Mouse (Mus musculus) C2C12 (cell line): ENCODE measurements around the gene E030030I06Rik. TPM values are rescaled to one million over a fixed set of nuclear protein-coding genes. Genes with fewer than 3 reads are reported as not detected.
"Not testable (repeated sequence)": the region's sequence is repeated elsewhere in the genome, so short reads cannot be mapped to it uniquely, and the experiment has no call there.

ENCODE experiments used
- H3K27me3 ChIP-seq: one replicate; pipeline ENCODE4 v1.6.1; 2011; ENCODE audit not compliant: control insufficient read depth, insufficient read depth, insufficient read length
- H3K36me3 ChIP-seq: one replicate; pipeline ENCODE4 v1.6.1; 2011; ENCODE audit not compliant: control insufficient read depth, insufficient read depth
- H3K4me3 ChIP-seq: one replicate; pipeline ENCODE4 v1.5.1; 2011; ENCODE audit warnings: mild to moderate bottlenecking, control low read depth; ENCODE audit not compliant: poor library complexity, insufficient read depth, severe bottlenecking
- H3K79me2 ChIP-seq: one replicate; pipeline ENCODE4 v1.6.1; 2011; ENCODE audit not compliant: control insufficient read depth, insufficient read depth
- H3K79me3 ChIP-seq: one replicate; pipeline ENCODE4 v1.6.1; 2011; ENCODE audit warnings: low read depth, control low read depth
- H3ac ChIP-seq: one replicate; pipeline ENCODE3; 2011; ENCODE audit warnings: low read depth; ENCODE audit not compliant: control insufficient read depth, insufficient read length
- CEBPB ChIP-seq: IDR thresholded peaks from one replicate; pipeline ENCODE4 v1.6.1; 2011; ENCODE audit warnings: low read depth, mild to moderate bottlenecking, control low read depth, moderate library complexity
- MYOD1 ChIP-seq: IDR thresholded peaks from one replicate; pipeline ENCODE4 v1.6.1; 2011; ENCODE audit warnings: low read depth; ENCODE audit not compliant: control insufficient read depth, insufficient read length
- long read RNA-seq, 2 experiments: library from polyadenylated mRNA; unstranded; transcript quantifications; one replicate each; pipeline ENCODE4 v2.0.0; 2019 to 2020
- polyA plus RNA-seq: library from polyadenylated mRNA; unstranded; fragments of >200 nt; fragmentation: generic; extraction: Trizol; gene quantifications from one replicate; pipeline ENCODE4 v1.2.1, GENCODE M21; 2012; ENCODE audit warnings: missing spikeins

The E030030I06Rik gene
- 5.5 TPM for polyA plus RNA-seq
- long read RNA-seq, experiment 1, partial matches to known transcripts: 0 of 6 reads
- long read RNA-seq, experiment 1, other reads (novel, unspliced or antisense): 1 of 6 reads
- long read RNA-seq, experiment 2, partial matches to known transcripts: 0 of 3 reads
- long read RNA-seq, experiment 2, other reads (novel, unspliced or antisense): 1 of 3 reads

DNA sequence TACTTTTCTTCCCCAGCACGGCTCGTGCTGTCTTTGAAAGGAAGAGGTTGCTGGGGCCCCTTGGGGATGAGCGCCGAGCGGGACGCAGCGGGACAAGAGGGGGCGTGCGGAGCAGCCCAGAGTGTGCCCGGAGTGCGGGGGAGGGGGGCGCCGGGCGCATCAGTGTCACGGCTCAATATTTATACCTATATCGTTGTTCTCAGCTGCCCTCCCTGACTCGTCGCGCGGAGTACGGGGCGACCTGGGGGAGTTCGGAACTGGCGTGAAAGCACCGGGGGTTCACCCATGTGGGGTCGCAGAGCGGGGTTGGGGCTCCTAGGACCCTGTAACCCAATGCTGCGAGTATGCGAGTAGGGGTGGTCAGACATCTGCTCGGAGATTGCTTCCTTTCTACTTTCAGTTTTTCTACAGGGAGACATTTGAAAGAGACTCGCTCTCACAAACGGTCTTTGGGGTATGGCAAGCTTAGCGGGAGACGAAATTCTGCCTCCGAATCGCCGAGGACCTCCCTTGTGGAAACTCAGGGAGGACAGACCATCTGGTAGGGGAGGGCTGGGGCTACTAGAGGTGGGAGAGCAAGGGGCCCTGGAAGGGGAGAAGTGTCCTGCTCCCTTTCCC, at the start of gene E030030I06Rik:
Gene E030030I06Rik, minus strand, starts transcription at position 198 of the 618 bp plus-strand sequence.
- Histone ChIP-seq H3K79me3 (peaks cover 14% of the 10 kb centered on the region), H3ac (peak within 1 kb of the TSS; percentile 94), H3K4me3 (peak within 1 kb of the TSS; percentile 76), H3K79me2 (peaks cover 28% of the 10 kb centered on the region), H3K36me3 (peaks cover 12% of the 10 kb centered on the region), H3K27me3 (peaks cover 21% of the 10 kb centered on the region)
- no peak for TF ChIP-seq MYOD1
- no peak for TF ChIP-seq CEBPB

DNA sequence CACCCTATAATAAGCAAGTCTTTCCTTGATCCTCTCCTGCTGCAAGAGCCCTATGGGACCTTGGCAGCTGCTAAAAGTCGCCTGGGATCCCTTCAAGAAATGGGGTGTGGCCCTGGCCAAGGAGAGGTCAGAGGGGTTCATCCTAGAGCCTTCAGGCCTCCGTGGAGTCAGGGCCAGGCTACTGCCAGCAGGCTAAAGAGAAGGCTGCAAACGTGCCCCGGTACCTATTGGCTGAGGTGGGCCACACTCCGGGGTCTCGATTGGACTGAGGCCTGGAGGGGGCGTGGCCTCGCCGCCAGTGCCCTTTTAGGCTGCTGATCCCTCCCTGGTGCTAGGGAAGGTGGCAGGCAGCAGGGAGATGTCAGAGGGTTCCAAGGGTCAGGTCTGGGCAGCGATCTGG, 42.0 kb upstream of the E030030I06Rik start:
- not testable (repeated sequence) for H3K4me3 ChIP-seq, H3ac ChIP-seq, H3K27me3 ChIP-seq, H3K79me3 ChIP-seq, H3K36me3 ChIP-seq, H3K79me2 ChIP-seq

DNA sequence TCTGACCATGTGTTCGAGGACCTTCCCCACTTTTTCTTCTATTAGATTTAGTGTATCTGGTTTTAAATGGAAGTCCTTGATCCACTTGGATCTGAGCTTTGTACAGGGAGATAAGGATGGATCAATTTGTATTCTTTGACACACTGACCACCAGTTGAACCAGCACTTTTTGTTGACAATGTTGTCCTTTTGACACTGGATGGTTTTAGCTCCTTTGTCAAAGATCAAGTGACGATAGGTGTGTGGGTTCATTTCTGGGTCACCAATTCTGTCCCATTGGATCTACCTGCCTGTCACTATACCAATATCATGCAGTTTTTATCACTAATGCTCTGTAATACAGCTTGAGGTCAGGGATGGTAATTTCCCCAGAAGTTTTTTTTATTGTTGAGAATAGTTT, 27.4 kb upstream of the E030030I06Rik start:
- H3ac ChIP-seq, H3K79me3 ChIP-seq, H3K27me3 ChIP-seq, H3K36me3 ChIP-seq, H3K4me3 ChIP-seq, H3K79me2 ChIP-seq: not testable (repeated sequence)

DNA sequence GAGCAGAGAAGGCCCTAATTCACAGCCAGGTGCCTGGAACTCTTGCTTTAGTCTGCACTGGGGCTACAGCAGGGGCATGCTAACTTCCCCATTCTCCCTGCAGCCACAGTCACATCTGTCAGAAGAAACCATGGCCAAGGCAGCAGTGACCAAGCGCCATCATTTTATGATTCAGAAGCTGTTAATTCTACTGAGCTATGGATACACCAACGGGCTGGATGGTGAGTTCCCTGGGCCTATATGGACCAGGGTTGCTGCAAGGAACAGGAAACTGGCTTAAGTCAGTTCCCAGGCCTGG, 25.1 kb upstream of the E030030I06Rik start:
- H3K4me3 ChIP-seq: not testable (repeated sequence)

DNA sequence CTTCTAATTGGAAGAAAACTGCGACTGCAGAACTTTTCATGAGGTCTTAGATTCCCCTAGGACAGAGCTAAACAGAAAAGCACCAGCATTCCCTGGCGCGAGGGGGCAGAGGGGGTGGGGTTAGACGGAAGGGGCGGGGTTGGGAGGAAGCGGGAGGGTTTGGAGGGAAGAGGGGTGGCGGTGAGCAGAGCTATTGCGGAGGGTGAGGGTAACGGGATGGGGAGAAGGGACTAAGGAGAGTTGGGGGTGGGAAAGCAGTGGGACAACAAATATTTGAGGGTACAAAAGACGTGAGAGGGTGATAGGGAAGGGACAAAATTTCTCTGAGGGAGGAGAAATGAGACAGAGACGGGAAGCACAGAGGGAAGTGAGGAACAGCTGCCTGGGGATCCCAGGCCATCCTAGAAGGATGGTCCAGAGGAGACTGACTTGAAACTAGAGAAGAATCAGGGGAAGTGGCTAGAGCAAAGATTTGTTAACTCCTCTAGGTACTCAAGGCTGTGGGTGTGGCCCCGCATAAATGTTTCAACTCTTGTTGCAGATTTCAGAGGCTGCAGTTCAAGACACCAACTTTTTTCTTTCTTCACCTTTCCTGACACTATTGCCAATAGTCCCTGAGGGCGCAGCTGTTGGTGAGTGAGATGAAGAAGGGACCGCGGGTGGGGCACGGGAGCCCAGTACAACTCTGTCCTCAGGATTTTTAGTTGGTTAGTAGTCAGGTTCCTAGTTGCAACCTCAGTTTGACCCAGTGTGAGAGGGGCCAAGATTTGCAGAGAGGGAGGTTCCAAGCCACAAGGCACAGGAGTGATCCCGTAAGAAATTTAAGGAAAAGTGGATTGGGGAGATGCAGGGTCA, 24.5 kb upstream of the E030030I06Rik start:
- not testable (repeated sequence) for H3K79me3 ChIP-seq, H3K27me3 ChIP-seq, H3ac ChIP-seq, H3K79me2 ChIP-seq, H3K4me3 ChIP-seq, H3K36me3 ChIP-seq

More for the DNA sequence above, 25.1 kb upstream of the E030030I06Rik start:
- H3K79me3 ChIP-seq, H3K79me2 ChIP-seq, H3ac ChIP-seq, H3K36me3 ChIP-seq, H3K27me3 ChIP-seq: not testable (repeated sequence)

DNA sequence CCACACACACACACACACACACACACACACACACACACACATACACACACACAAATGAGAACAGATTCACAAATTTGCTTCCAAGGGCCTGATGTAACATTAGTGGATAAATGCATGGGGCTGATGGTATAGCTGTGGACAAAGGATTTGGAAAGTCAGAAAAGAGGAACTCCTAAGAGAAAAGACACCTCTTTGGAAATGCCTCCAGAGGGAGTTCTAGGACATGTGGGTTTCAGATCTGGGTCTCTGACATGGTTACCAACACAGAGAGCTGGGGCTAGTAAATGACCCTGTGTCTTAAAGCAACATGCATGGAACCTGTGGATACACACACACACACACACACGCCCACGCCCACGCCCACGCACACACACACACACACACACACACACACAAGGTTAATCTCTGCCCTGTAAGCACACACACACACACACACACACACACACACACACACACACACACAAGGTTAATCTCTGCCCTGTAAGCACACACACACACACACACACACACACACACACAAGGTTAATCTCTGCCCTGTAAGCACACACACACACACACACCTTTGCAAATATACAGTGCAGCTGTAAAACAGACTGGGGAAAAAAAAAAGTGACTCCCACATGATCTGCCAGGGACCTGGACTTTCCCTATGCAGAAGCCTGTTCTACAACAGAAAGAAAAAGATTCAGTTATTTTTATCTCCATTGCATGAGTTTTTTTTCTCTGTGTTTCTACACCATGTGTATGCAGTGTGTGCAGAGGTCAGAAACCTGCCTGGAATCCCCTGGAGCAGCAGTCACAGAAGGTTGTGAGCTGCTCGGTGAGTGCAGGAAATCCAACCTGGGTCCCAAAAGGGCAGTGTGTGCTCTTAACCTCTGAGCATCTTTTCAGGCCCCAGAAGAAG, 23.6 kb upstream of the E030030I06Rik start:
- H3K4me3 ChIP-seq, H3K79me2 ChIP-seq: not testable (repeated sequence)

DNA sequence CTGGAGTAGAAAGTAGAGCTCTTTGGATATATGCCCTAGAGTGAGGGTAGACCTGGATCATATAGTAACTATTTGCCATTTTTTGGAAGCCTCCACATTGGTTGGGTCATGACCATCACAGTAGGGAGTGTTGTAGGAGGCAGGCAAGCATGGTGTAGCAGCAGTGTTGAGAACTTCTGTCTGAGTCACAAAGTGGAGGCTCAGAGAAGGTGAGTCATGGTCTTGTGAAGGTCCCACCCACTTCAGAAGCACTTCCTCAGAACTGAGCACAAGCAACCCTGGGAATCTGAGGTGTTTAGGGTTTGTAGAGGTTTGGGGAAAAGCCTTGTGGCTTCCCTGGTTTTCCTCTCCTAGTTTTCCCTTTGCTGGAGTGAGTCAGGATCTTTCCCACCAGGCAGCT, 20.0 kb upstream of the E030030I06Rik start:
- H3K79me3 ChIP-seq, H3K79me2 ChIP-seq, H3ac ChIP-seq, H3K36me3 ChIP-seq, H3K27me3 ChIP-seq, H3K4me3 ChIP-seq: not testable (repeated sequence)

More for the DNA sequence above, 23.6 kb upstream of the E030030I06Rik start:
- H3K27me3 ChIP-seq, H3K79me3 ChIP-seq, H3K36me3 ChIP-seq, H3ac ChIP-seq: not testable (repeated sequence)

DNA sequence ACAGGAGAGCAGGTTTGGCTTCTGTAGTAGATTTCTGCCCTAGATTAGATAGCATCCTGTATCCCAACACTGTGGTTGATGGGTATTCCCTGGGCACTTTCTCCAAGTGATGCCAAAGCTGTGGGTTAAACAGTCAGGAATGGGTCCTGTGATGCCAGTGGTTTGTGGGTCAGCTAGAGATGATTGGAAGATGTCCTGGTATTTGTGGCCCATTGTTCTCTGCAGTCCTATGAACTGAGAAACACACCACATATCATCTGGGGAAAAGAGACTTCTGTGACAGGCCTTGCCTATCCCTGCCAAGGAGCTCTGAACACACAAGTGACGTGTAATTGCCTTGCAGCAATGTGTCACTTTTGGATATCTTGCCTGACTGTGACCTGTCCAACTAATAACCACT, 18.0 kb upstream of the E030030I06Rik start:
- not testable (repeated sequence) for H3ac ChIP-seq, H3K79me2 ChIP-seq, H3K79me3 ChIP-seq, H3K36me3 ChIP-seq, H3K4me3 ChIP-seq, H3K27me3 ChIP-seq

DNA sequence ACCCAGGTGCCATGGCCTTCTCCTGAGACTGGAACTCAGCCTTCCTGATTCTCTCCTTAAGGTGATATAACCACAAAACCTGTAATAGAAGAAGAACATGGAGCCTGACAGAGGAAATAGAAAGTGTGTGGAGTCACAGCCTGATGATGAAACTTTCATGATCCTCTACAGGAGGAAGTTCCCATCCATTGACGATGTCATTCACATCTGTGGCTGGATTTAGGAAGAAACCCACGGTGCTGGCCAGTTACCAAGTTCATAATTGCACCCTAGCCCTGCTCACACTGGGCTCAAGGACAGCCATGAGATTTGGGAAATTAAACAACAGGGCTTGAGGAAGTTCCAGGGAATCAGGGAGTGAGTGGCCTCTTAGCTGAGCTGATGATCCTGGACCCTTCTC, 17.0 kb upstream of the E030030I06Rik start:
- H3ac ChIP-seq, H3K79me3 ChIP-seq, H3K79me2 ChIP-seq, H3K27me3 ChIP-seq, H3K36me3 ChIP-seq, H3K4me3 ChIP-seq: not testable (repeated sequence)

DNA sequence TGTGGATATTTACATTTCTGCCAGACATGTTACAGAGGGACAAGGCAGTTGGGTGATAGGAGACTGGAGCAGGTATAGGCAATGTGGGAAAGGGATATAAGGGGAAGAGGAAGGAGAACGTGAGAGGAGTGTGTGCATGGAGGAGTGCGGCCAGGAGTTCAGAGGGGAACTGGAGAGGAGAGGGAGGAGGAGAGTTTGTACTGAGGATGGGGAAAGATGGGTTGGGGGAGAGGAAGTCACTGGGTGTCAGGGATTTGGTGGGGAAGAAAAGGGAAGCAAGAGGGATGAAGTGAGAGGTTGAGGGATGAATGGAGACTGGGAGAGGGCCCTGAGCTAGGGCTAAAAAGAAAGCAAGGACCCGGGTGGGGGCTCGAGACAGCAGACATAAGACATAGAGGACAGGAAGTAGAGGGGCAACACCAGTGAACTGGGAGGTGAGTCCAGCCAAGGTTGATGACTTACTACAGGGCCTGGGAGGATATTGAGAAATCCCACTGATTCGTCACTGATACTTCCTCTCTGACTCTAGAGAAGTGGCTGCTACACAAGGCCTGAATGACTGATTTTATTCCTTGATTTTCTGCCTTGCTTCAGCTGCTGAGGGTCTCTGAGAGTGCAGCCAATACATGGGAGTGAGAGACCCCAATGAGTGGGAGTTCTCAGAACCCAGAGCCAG, 16.4 kb upstream of the E030030I06Rik start:
- H3K27me3 ChIP-seq, H3K79me2 ChIP-seq, H3K4me3 ChIP-seq, H3ac ChIP-seq, H3K79me3 ChIP-seq, H3K36me3 ChIP-seq: not testable (repeated sequence)
